Mouse (Mus musculus) spleen, adult 2 months (tissue): ENCODE data around the gene Fyn. TPM values are rescaled to one million over a fixed set of nuclear protein-coding genes. Genes with fewer than 3 reads are reported as not detected.

Experiments
- DNase-seq, 2 experiments: peaks; one replicate each; pipeline versions ENCODE4 v3.0.0 to v3.0.0-alpha.2; 2012 to 2021; ENCODE audit warnings: low spot score in 2 of 2, low read depth in 1 of 2
- H3K27ac ChIP-seq: fragments of 200-500 bp; 2 replicates; pipeline ENCODE4 v1.5.1; 2012; ENCODE audit warnings: low read length, inconsistent platforms; ENCODE audit not compliant: insufficient read depth
- H3K27me3 ChIP-seq: fragments of 200-500 bp; 2 replicates; pipeline ENCODE4 v1.6.1; 2012; ENCODE audit warnings: mild to moderate bottlenecking, moderate library complexity, low read length, inconsistent platforms; ENCODE audit not compliant: control insufficient read depth, insufficient read depth
- H3K36me3 ChIP-seq: fragments of 200-500 bp; 2 replicates; pipeline ENCODE4 v1.6.1; 2012; ENCODE audit warnings: mild to moderate bottlenecking, low read length, inconsistent platforms; ENCODE audit not compliant: control insufficient read depth, insufficient read depth
- H3K4me1 ChIP-seq: fragments of 200-500 bp; 2 replicates; pipeline ENCODE4 v1.6.1; 2011; ENCODE audit warnings: inconsistent platforms; ENCODE audit not compliant: control insufficient read depth, insufficient read depth, insufficient read length
- H3K4me3 ChIP-seq: fragments of 200-500 bp; 2 replicates; pipeline ENCODE4 v1.5.1; 2011; ENCODE audit warnings: mild to moderate bottlenecking, inconsistent platforms; ENCODE audit not compliant: insufficient read depth, insufficient read length; ENCODE audit errors: extremely low read depth
- CTCF ChIP-seq: fragments of 200-500 bp; IDR thresholded peaks from 2 replicates; pipeline ENCODE4 v1.5.1; 2011; ENCODE audit warnings: mild to moderate bottlenecking, inconsistent platforms; ENCODE audit not compliant: insufficient read depth, insufficient read length, insufficient replicate concordance; ENCODE audit errors: extremely low read depth
- POLR2A ChIP-seq: fragments of 200-500 bp; IDR thresholded peaks from 2 replicates; pipeline ENCODE4 v1.6.1; 2011; ENCODE audit warnings: low read depth, low read length, inconsistent platforms
- WGBS: fragments of 180-500 bp; shearing (Covaris S2); methylation state at CpG from one replicate; pipeline ENCODE4 v1.1.7; 2018; 5-methylcytosine and 5-hydroxymethylcytosine counted together
- polyA plus RNA-seq: library from polyadenylated mRNA; depleted of rRNA; stranded (reverse); fragments of >200 nt; gene quantifications from 2 replicates; pipeline ENCODE4 v1.2.3, GENCODE M21; 2012

Gene Fyn
- polyA plus RNA-seq, 1 experiment = 38.0 TPM

- TF ChIP-seq CTCF (no peak), POLR2A (no peak)
- peaks cover 4% of the 10 kb centered on the region for H3K36me3 ChIP-seq
Measured at GRCm38 (mm10) chr10:39387556-39387955, 18.9 kb downstream of the Fyn start.

GRCm38 (mm10) chr10:39388144-39388543 lies 19.5 kb downstream of the Fyn start:
- no peak overlapping the region for H3K4me3 ChIP-seq
- 86% methylated on average over 3 of the region's 3 CpGs for WGBS
- no peak overlapping the region for H3K27ac ChIP-seq
- no peak for TF ChIP-seq POLR2A
- no peak for TF ChIP-seq CTCF
- no peak for DNase-seq
- H3K36me3 ChIP-seq = peaks cover 4% of the 10 kb centered on the region
- no peaks in the 10 kb centered on the region for H3K27me3 ChIP-seq
- H3K4me1 ChIP-seq = no peaks in the 10 kb centered on the region; the same call in 1 of the 2 replicates

More at GRCm38 (mm10) chr10:39387556-39387955, 18.9 kb downstream of the Fyn start:
- DNase-seq = no peak
- WGBS = 86% methylated on average over 11 of the region's 11 CpGs
- Histone ChIP-seq H3K4me1 (no peaks in the 10 kb centered on the region; the same call in 1 of the 2 replicates), H3K27ac (no peak overlapping the region), H3K27me3 (no peaks in the 10 kb centered on the region), H3K4me3 (no peak overlapping the region)

GRCm38 (mm10) chr10:39389451-39389891 lies 20.8 kb downstream of the Fyn start:
- no peak overlapping the region for H3K4me3 ChIP-seq
- H3K4me1 ChIP-seq = no peaks in the 10 kb centered on the region; the same call in 1 of the 2 replicates
- no peaks in the 10 kb centered on the region for H3K27me3 ChIP-seq
- TF ChIP-seq POLR2A = no peak
- TF ChIP-seq CTCF = no peak
- peaks cover 4% of the 10 kb centered on the region for H3K36me3 ChIP-seq
- DNase-seq = no peak
- WGBS = 93% methylated on average over 11 of the region's 11 CpGs
- no peak overlapping the region for H3K27ac ChIP-seq

GRCm38 (mm10) chr10:39390541-39390940 lies 21.9 kb downstream of the Fyn start:
- H3K4me1 ChIP-seq = no peaks in the 10 kb centered on the region; the same call in 1 of the 2 replicates
- peaks cover 4% of the 10 kb centered on the region for H3K36me3 ChIP-seq
- no peak for DNase-seq
- H3K4me3 ChIP-seq = no peak overlapping the region
- H3K27me3 ChIP-seq = no peaks in the 10 kb centered on the region
- no peak overlapping the region for H3K27ac ChIP-seq
- WGBS = 93% methylated on average over 7 of the region's 7 CpGs
- TF ChIP-seq CTCF = no peak
- TF ChIP-seq POLR2A = no peak

DNA sequence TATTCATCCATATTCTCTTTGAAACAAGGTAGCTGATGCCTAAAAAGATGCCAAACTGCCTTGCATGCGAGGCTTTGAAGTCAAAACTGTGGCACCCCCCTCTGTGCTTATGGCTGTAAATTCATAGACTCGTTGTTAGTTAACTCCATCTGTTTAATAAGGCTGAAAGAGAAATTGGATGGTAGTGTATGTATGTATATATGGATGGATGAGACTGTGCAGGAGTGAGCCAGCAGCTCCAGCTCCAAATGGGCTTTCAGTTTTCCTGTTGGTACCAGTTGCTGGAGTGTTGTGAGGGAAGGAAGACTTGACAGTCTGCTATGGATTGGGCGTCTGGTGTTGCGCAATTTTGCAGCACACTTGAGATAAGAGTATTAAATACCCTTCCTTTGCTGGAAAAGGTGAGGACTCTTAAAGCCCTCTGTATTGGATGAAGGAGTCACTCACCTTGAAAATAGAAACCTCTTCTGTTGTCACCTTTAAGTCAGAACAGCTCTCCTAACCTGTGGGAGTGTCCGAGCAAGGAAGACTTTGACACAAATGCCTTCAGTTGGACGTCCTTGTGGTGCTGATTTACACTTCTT lies 24.3 kb downstream of the Fyn start:
- H3K4me1 ChIP-seq = no peaks in the 10 kb centered on the region; the same call in 1 of the 2 replicates
- 89% methylated on average over 6 of the region's 6 CpGs for WGBS
- TF ChIP-seq CTCF = no peak
- no peak for TF ChIP-seq POLR2A

DNA sequence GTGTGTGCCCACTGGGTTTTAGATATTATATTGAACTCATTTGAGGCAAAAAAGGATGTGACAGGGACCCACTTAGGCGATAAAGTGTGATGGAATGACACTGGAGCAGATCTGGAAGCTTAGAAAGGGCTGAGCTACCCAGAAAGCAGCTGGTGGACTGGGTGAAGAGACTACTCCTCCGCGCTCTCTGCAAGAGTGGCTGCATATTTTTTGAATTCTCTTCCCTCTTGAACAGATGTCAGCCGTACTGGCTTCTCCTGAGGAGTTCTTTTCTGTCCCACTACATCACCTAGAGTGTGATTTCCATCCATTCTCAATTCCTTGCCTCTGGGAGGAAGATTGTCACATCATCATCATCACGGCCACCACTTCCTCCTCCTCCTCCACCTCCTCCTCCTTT lies 26.9 kb downstream of the Fyn start:
- 89% methylated on average over 5 of the region's 5 CpGs for WGBS

More for the DNA sequence above, 24.3 kb downstream of the Fyn start:
- Histone ChIP-seq H3K27me3 (no peaks in the 10 kb centered on the region), H3K27ac (no peak overlapping the region), H3K36me3 (peaks cover 5% of the 10 kb centered on the region), H3K4me3 (no peak overlapping the region)
- DNase-seq = no peak

DNA sequence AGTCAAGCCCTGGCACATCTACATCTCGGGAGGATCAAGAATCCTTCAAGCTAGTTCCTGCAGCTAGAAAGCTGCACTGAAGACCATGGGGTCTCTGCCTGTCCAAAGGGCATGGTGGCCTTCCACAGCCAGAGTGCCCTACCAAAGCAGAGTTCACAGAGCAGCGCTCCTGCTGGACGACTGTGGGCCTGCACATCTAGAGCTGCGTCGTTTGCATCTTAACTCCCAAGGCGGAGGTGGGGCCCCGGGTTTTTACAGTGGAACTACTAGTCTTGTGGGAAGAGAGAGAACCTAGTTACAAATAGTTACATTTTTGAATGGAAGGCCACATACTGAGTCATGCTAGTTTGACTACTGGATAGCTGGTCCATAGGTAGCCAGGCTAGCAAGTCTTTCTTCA lies 30.3 kb downstream of the Fyn start:
- WGBS = 87% methylated on average over 7 of the region's 7 CpGs

More for the DNA sequence above, 26.9 kb downstream of the Fyn start:
- DNase-seq = no peak
- no peaks in the 10 kb centered on the region; the same call in 1 of the 2 replicates for H3K4me1 ChIP-seq
- H3K27ac ChIP-seq = no peak overlapping the region
- peaks cover 5% of the 10 kb centered on the region for H3K36me3 ChIP-seq
- no peaks in the 10 kb centered on the region for H3K27me3 ChIP-seq
- no peak overlapping the region for H3K4me3 ChIP-seq
- TF ChIP-seq POLR2A = no peak
- TF ChIP-seq CTCF = no peak

More for the DNA sequence above, 30.3 kb downstream of the Fyn start:
- Histone ChIP-seq H3K4me1 (peaks cover 10% of the 10 kb centered on the region), H3K36me3 (peaks cover 1% of the 10 kb centered on the region), H3K27me3 (no peaks in the 10 kb centered on the region), H3K4me3 (no peak overlapping the region), H3K27ac (no peak overlapping the region)
- TF ChIP-seq CTCF (no peak), POLR2A (no peak)
- no peak for DNase-seq
